8 mouse cellular contexts compared by ENCODE assay signal in genomic region chr4:121016928-121017657, GRCm38 (mm10). TPM values are rescaled to one million over a fixed set of nuclear protein-coding genes. Genes with fewer than 3 reads are reported as not detected.
A peak's percentile ranks its signal among the peaks of the same experiment; 100 is the strongest.
DNase-seq lines count a peak whose midpoint lies in the region; ATAC-seq lines count a peak whose summit lies in the region.

Gene Smap2 (minus strand): TSS chr4:121017247.

- ATAC-seq in inflammation-experienced regulatory T-cells, adult 6 months, result peak; percentile 87
- peak; percentile 75 for ATAC-seq in megakaryocyte-erythroid progenitor cell, adult 5-6 weeks (replicated peaks; ENCODE audit: low FRiP score, low TSS enrichment, poor library complexity, severe bottlenecking)

- intact Hi-C loops in gastrocnemius, postnatal 14 days (cut with DNase I; ENCODE audit: low total_unique reads), result loop anchor here (2.0 kb wide), 1 partner anchor 30 kb away; no protein-coding TSS in a partner anchor
- intact Hi-C loops in left cerebral cortex, postnatal 10 days (cut with DNase I), result no loop called here

- DNase-seq in adipocyte (ENCODE audit: low spot score), result peak; percentile 98
- peak; percentile 98 for DNase-seq in embryo, embryonic 10 days (ENCODE audit: low spot score)
- DNase-seq in gastrocnemius, postnatal 14 days, result peak; percentile 100
- DNase-seq in left cerebral cortex, postnatal 10 days (ENCODE audit: extremely low spot score in 1 of 2, low spot score in 2 of 2), result peak; percentile 94 to 100
- DNase-seq in right cerebral cortex, postnatal 25 days, result peak; percentile 98
- DNase-seq in urinary bladder, postnatal 4 days (ENCODE audit: low spot score in 2 of 2), result peak; percentile 98 to 100

RNA-seq across cellular contexts. Expression of gene Smap2, which starts in this region (rescaled TPM):
- 10 to 100 TPM; 16.1 to 16.3 TPM for total RNA-seq in gastrocnemius, postnatal 14 days (2021)
- polyA plus RNA-seq in inflammation-experienced regulatory T-cells, adult 6 months (2017; shearing (Covaris generic)), result 10 to 100 TPM; 39.3 to 42.2 (median 40.5) TPM
- total RNA-seq in left cerebral cortex, postnatal 10 days (2021), result 100 to 1,000 TPM; 145 to 148 TPM
- total RNA-seq in megakaryocyte-erythroid progenitor cell, adult 5-6 weeks (2014; fragmentation: Nextera tagmentation), result 157 and 168 TPM in 2 replicates
- total RNA-seq in megakaryocyte-erythroid progenitor cell, adult 5-6 weeks (2017), result 84.1 and 87.3 TPM in 2 replicates

Comparison
In these comparisons a context has a peak if more than half of its experiments do, and no peak if none do; other contexts are left out.
1. Peak in every context shown above with its lines: DNase-seq and ATAC-seq.
2. RNA of gene Smap2 (total RNA-seq): 84.1 to 168 TPM in megakaryocyte-erythroid progenitor cell, adult 5-6 weeks and 145 to 148 TPM in left cerebral cortex, postnatal 10 days; 16.1 to 16.3 TPM in gastrocnemius, postnatal 14 days; every median in the first group is over 4 times any median in the second.